Mouse (Mus musculus) forebrain, embryonic 12.5 days (tissue): Measurements from ENCODE around the gene Ncor2. TPM values are rescaled to one million over a fixed set of nuclear protein-coding genes. Genes with fewer than 3 reads are reported as not detected.

ENCODE experiments used
- ATAC-seq: fragments of 200-750 bp; cut with Nextera tagmentation; 2 replicates; pipeline ENCODE4 v1.8.0; 2017; ENCODE audit warnings: moderate TSS enrichment; ENCODE audit not compliant: low FRiP score
- H3K27ac ChIP-seq: fragments of 300-500 bp; sonication (generic); 2 replicates; pipeline ENCODE4 v1.5.1; 2016; ENCODE audit warnings: mild to moderate bottlenecking
- H3K27me3 ChIP-seq: fragments of 300-500 bp; sonication (generic); 2 replicates; pipeline ENCODE4 v1.6.1; 2016; ENCODE audit warnings: mild to moderate bottlenecking
- H3K36me3 ChIP-seq: fragments of 300-500 bp; sonication (generic); replicated peaks from 2 replicates; pipeline ENCODE4 v1.6.1; 2016; ENCODE audit warnings: mild to moderate bottlenecking
- H3K4me1 ChIP-seq: fragments of 300-500 bp; sonication (generic); 2 replicates; pipeline ENCODE4 v1.6.1; 2016
- H3K4me2 ChIP-seq: fragments of 300-500 bp; sonication (generic); 2 replicates; pipeline ENCODE4 v1.6.1; 2016; ENCODE audit warnings: mild to moderate bottlenecking, moderate library complexity
- H3K4me3 ChIP-seq: fragments of 300-500 bp; sonication (generic); replicated peaks from 2 replicates; pipeline ENCODE4 v1.5.1; 2016; ENCODE audit warnings: mild to moderate bottlenecking
- H3K9ac ChIP-seq: fragments of 300-500 bp; sonication (generic); 2 replicates; pipeline ENCODE4 v1.6.1; 2016; ENCODE audit warnings: mild to moderate bottlenecking
- H3K9me3 ChIP-seq: fragments of 300-500 bp; sonication (generic); 2 replicates; pipeline ENCODE4 v1.6.1; 2016
- WGBS: fragments of 180-500 bp; shearing (Covaris S2); methylation state at CpG from one replicate; pipeline ENCODE4 v1.1.7; 2016; 5-methylcytosine and 5-hydroxymethylcytosine counted together
- polyA plus RNA-seq: library from polyadenylated mRNA; unstranded; fragments of >200 nt; fragmentation: Nextera tagmentation; extraction: Ambion mirVana; gene quantifications from 2 replicates; pipeline ENCODE4 v1.2.1, GENCODE M21; 2016

Ncor2 gene
- polyA plus RNA-seq, 1 experiment from 2014 or later = 26.0 TPM

DNA sequence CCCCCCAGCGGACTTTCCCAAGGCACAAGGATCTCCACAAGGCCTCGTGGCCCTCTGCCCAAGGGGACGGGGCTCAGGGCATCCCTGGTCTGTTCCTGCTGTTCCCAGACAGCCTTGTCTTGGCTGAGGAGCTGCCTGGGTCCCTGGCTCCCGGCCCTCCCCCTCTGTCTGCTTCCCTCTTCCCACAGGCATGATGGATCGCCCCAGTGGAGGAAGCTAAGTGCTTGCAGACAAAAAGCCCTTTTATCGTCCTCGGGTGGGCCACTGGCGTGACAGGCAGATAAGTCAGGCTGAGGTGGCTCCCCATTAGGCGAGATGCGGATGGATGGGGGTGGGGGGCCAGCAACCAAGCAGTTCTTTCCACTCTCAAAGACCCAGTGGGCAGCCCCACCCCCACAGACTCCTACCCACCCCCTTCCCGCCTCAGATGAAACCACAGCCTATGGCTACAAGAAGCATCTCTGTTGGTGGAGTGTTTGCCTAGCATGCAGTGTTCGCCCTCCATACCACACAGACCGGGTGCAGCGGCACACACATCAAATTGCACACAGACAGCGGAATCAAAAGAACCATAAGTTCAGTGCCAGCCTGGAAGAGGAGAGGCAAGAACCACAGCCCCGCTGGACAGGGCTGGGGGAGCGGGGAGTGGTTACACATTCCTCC is 27.0 kb downstream of the Ncor2 start:
- H3K9ac ChIP-seq = peak overlapping the region; percentile 56
- H3K4me1 ChIP-seq = peaks cover 98% of the 10 kb centered on the region
- WGBS = 13% methylated on average over 17 of the region's 17 CpGs

DNA sequence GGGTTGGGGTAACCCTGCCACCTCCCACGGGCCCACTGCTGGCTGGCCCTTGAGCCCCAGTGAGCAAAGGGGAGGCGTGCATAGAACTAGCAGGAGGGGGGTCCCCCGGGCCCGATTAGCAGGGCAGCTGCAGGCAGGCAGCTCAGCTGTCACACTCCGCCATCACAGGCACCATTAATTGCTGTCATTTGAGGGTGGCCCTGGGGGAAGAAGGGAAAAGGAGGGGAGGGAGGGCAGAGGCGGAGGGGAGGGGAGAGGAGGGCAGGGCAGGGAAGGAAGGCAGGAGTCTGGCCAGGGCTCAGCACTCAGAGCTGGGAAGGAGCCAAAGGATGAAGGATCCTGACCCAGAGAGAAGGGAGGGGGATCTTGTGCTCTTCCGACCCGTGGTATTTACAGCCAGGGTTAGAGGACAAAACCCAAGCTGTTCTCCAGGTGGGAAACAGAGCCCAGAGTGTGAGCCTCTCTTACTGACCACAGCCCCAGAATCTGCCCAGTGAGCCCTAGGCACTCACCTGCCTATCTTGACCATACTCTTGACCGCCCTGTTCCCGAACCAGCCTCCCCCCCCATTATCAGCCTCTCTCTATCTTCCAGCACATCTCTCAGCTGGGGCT is 28.0 kb downstream of the Ncor2 start:
- H3K27me3 ChIP-seq = no peaks in the 10 kb centered on the region
- peak; percentile 79 for ATAC-seq
- no peaks in the 10 kb centered on the region for H3K9me3 ChIP-seq
- H3K27ac ChIP-seq = peak overlapping the region; percentile 97
- H3K4me2 ChIP-seq = peak overlapping the region; percentile 43
- H3K4me1 ChIP-seq = peaks cover 94% of the 10 kb centered on the region
- no peak overlapping the region for H3K4me3 ChIP-seq
- 0 out of 2 replicates have a peak, but pooled peaks cover 3% of the 10 kb centered on the region for H3K36me3 ChIP-seq
- WGBS = 16% methylated on average over 10 of the region's 10 CpGs
- H3K9ac ChIP-seq = peak overlapping the region; percentile 56

More for the DNA sequence above, 27.0 kb downstream of the Ncor2 start:
- Histone ChIP-seq H3K9me3 (no peaks in the 10 kb centered on the region), H3K27ac (peak overlapping the region; percentile 97), H3K36me3 (0 out of 2 replicates have a peak, but pooled peaks cover 3% of the 10 kb centered on the region), H3K27me3 (no peaks in the 10 kb centered on the region), H3K4me2 (peak overlapping the region; percentile 43), H3K4me3 (0 out of 2 replicates have a peak overlapping the region, but pooled peaks have one; percentile 7)
- ATAC-seq = peak; percentile 68

DNA sequence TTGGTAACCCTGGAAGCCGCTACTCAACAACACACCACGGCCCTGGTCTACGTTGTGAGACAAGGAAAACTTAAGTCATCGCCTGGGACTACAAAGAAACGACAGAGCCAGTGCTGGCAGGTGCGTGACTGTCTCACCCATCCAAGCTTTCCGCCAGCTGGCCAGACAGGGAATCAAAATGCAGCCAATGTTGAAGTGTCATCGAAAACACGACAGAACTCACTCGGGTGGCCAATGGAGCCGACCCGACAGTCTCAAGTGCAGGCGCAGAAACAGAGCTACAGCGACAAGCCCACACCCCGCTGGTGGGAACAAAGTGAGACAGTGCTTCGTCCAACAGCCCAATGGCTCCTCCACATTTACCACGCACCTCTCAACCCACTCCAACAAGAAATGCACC is 29.9 kb downstream of the Ncor2 start:
- no peak for ATAC-seq
- Histone ChIP-seq H3K9me3 (no peaks in the 10 kb centered on the region), H3K27ac (peak overlapping the region; percentile 83), H3K9ac (no peak overlapping the region), H3K4me2 (no peak overlapping the region), H3K4me1 (peaks cover 83% of the 10 kb centered on the region), H3K36me3 (0 out of 2 replicates have a peak, but pooled peaks cover 3% of the 10 kb centered on the region), H3K27me3 (no peaks in the 10 kb centered on the region), H3K4me3 (no peak overlapping the region)
- 71% methylated on average over 17 of the region's 17 CpGs for WGBS

DNA sequence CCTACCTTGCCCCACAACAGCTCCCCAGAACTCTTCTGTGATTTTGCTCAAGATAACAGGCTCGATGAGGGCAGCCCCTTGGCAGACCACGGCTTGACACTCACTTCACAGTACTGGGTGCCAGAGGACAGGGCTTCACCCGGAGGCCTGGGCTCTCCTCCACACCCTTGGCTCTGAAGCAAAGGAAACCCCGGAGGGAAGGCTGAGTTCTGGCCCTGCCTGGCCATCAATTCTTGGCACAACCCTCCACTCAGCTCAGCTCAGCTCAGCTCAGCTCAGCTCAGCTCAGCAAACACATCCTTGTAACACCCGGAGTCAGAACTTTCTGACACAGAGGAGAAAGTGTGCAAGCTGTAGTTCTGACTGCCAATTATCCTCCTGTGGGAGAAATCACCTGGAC is 30.3 kb downstream of the Ncor2 start:
- 0 out of 2 replicates have a peak overlapping the region, but pooled peaks have one; percentile 4 for H3K9ac ChIP-seq
- H3K27ac ChIP-seq = peak overlapping the region; percentile 83
- no peaks in the 10 kb centered on the region for H3K27me3 ChIP-seq
- 68% methylated on average over 5 of the region's 5 CpGs for WGBS
- H3K4me3 ChIP-seq = no peak overlapping the region
- H3K36me3 ChIP-seq = 0 out of 2 replicates have a peak, but pooled peaks cover 3% of the 10 kb centered on the region
- peak overlapping the region; percentile 21; the same call in 1 of the 2 replicates for H3K4me2 ChIP-seq
- H3K4me1 ChIP-seq = peaks cover 80% of the 10 kb centered on the region
- H3K9me3 ChIP-seq = no peaks in the 10 kb centered on the region
- ATAC-seq = no peak

DNA sequence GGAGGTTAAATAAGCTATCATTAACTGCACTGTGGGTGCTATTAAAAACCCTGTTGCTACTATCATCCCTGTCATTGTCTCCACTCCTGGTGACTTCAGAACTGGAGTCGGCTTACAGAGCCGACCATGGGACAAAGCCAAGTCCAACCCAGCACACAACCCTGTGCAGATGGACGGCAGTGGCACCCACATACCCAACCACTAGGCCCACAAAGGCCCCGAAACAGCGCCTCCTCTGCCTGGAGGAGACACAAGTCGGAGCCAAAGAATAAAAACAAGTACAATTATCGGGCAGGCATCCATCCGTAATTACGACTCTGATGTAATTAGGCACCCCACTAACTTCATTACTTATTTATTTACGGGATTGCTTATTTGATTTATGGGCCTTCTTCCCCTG is 30.8 kb downstream of the Ncor2 start:
- Histone ChIP-seq H3K27ac (peak overlapping the region; percentile 83), H3K4me1 (peaks cover 80% of the 10 kb centered on the region), H3K27me3 (no peaks in the 10 kb centered on the region), H3K36me3 (0 out of 2 replicates have a peak, but pooled peaks cover 3% of the 10 kb centered on the region), H3K4me3 (no peak overlapping the region), H3K9ac (0 out of 2 replicates have a peak overlapping the region, but pooled peaks have one; percentile 4), H3K9me3 (no peaks in the 10 kb centered on the region), H3K4me2 (0 out of 2 replicates have a peak overlapping the region, but pooled peaks have one; percentile 21)
- 43% methylated on average over 10 of the region's 10 CpGs for WGBS
- no peak for ATAC-seq

DNA sequence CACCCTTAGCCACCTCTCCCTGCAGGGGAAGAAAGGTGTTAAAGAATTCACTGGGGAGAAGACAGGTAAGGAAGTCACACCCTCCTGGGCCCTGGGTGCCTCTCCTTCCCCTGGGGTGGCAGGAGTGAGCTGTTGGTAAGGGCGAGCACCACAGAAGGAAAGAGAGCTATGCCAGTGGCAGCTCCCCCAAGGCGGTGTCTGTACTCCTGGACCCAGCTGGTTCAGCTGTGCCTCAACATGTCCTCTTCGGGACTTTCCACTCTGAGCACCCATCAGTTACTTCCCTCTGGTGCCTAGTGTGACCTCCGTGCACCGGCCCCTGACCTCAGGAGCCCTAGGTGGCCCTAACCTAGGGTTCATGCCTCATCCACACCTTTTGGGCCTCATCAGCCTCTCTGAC is 31.9 kb downstream of the Ncor2 start:
- no peak overlapping the region for H3K9ac ChIP-seq
- H3K27ac ChIP-seq = peak overlapping the region; percentile 83; the same call in 1 of the 2 replicates
- ATAC-seq = no peak
- H3K36me3 ChIP-seq = no peaks in the 10 kb centered on the region
- no peaks in the 10 kb centered on the region for H3K27me3 ChIP-seq
- no peak overlapping the region for H3K4me3 ChIP-seq
- 88% methylated on average over 5 of the region's 5 CpGs for WGBS
- peaks cover 80% of the 10 kb centered on the region for H3K4me1 ChIP-seq
- no peaks in the 10 kb centered on the region for H3K9me3 ChIP-seq
- no peak overlapping the region for H3K4me2 ChIP-seq

DNA sequence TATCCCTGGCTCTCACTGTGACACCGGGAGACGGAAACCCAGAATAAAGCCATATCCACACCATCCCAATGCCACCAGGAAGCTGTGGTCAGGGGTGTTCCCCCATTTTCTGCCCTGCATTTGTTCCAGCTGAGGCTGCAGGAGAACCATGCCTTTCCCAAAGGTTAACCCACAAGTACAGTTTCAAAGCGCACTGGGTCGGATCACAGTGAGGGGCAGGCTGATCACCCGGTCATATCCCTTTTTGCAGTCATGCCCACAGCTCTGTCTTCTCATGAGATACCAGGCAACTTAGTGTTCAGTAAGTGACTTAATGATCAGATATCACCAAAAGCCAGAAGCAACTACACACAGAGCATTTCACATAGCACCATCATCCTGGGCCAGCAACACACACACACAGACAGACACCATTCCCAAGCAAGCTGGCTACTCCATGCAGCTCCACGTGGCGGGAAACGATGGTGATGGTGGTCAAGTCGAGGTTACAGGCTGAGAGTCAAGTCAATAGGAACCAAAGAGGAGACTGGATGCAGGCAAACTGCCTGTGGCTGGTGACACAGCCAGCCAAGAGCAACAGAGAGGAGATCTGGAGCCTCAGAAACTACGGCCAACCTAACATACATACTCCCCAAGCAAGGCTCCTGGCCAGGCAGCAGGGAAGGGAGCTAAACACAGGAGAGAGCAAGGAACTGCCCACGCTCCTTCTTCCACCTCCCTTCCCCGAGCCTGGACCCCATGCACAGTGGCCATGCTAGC is 35.7 kb downstream of the Ncor2 start:
- no peaks in the 10 kb centered on the region for H3K27me3 ChIP-seq
- no peaks in the 10 kb centered on the region for H3K36me3 ChIP-seq
- no peak overlapping the region for H3K4me2 ChIP-seq
- no peak for ATAC-seq
- peak overlapping the region; percentile 100 for H3K27ac ChIP-seq
- H3K9ac ChIP-seq = no peak overlapping the region
- WGBS = 89% methylated on average over 12 of the region's 12 CpGs
- H3K4me1 ChIP-seq = peaks cover 80% of the 10 kb centered on the region
- no peaks in the 10 kb centered on the region for H3K9me3 ChIP-seq
- H3K4me3 ChIP-seq = no peak overlapping the region

DNA sequence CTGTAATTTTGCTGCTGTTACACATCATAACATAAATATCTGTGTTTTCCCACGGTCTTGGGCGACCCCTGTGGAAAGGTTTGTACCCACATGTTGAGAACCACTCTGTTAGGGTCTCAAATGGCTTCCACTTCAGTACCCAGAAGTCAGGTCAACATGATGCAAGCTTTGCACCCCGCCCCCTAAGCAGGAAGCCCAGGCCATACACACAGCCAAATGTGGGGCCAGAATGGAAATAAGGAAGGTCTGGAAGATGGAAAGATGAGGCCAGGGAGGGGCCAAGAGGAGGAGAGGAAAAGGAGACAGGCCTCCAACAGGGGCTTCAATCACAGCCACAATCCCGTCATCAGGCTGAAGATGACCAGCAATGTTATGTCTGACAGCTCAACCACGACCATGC is 37.1 kb downstream of the Ncor2 start:
- Histone ChIP-seq H3K27me3 (no peaks in the 10 kb centered on the region), H3K9ac (peak overlapping the region; percentile 51), H3K4me3 (0 out of 2 replicates have a peak overlapping the region, but pooled peaks have one; percentile 18), H3K4me1 (peaks cover 79% of the 10 kb centered on the region), H3K27ac (peak overlapping the region; percentile 100), H3K4me2 (peak overlapping the region; percentile 61), H3K9me3 (no peaks in the 10 kb centered on the region), H3K36me3 (no peaks in the 10 kb centered on the region)
- 53% methylated on average over 5 of the region's 5 CpGs for WGBS
- ATAC-seq = no peak

DNA sequence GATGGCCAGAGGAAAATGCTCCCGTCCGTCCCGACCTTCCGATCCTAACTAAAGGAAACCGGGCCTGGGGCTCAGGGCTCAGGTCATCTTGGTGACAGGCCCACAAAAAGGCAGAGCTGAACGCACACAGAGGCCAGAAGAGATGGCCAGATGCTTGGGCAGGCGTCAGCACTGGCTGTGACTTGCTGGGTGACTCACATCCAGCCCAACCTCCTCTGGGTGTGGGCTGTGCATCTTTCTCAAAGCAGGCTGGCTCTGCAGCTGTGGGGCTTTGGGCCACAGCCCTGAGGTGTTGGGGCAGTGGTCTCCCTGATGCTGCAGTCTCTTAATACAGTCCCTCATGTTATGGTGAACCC is 37.5 kb downstream of the Ncor2 start:
- H3K4me1 ChIP-seq = peaks cover 82% of the 10 kb centered on the region
- H3K9ac ChIP-seq = peak overlapping the region; percentile 51
- H3K27me3 ChIP-seq = no peaks in the 10 kb centered on the region
- peak overlapping the region; percentile 18; the same call in 1 of the 2 replicates for H3K4me3 ChIP-seq
- peak overlapping the region; percentile 61 for H3K4me2 ChIP-seq
- no peaks in the 10 kb centered on the region for H3K36me3 ChIP-seq
- no peaks in the 10 kb centered on the region for H3K9me3 ChIP-seq
- peak; percentile 61 for ATAC-seq
- 0% methylated on average over 7 of the region's 7 CpGs for WGBS
- peak overlapping the region; percentile 100 for H3K27ac ChIP-seq

DNA sequence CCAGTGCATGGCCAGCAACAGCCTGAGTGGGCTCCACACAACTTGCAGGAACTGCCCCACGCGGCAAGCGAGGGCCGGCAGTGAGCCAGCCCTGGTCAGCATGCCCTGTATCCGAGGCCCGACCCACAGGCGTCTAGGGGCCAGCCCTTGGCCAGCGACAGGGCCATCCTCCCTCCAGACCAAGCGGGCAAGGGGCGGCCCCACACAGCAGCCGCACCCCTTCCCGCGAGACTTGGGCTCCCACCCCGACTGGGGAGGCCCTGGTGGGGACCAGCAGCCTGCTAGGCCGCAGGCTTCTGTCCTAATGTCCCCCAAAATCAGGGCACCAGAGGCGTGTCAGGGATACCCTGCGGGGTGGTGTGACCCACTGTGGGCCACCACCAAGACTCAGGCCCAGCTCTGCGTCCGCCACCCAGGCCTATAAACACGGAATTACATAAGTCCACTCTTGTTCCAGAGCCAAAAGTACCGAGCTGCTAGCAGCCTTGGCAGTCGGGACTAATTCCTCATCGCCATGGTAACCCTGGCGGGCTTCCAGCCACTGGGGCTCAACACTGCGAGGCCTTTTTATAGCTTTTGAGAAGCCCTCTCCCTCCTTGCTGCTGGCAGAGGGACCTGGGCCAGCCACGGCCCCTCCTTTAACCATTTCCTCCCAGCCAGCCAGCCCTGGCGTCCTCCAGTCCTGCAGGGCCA is 38.0 kb downstream of the Ncor2 start:
- H3K27ac ChIP-seq = peak overlapping the region; percentile 100
- H3K4me3 ChIP-seq = peak overlapping the region; percentile 30
- H3K4me2 ChIP-seq = peak overlapping the region; percentile 61
- WGBS = 3% methylated on average over 27 of the region's 27 CpGs
- peak; percentile 87 for ATAC-seq
- H3K9ac ChIP-seq = peak overlapping the region; percentile 63
- H3K9me3 ChIP-seq = no peaks in the 10 kb centered on the region
- no peaks in the 10 kb centered on the region for H3K36me3 ChIP-seq
- H3K4me1 ChIP-seq = peaks cover 84% of the 10 kb centered on the region
- H3K27me3 ChIP-seq = no peaks in the 10 kb centered on the region

DNA sequence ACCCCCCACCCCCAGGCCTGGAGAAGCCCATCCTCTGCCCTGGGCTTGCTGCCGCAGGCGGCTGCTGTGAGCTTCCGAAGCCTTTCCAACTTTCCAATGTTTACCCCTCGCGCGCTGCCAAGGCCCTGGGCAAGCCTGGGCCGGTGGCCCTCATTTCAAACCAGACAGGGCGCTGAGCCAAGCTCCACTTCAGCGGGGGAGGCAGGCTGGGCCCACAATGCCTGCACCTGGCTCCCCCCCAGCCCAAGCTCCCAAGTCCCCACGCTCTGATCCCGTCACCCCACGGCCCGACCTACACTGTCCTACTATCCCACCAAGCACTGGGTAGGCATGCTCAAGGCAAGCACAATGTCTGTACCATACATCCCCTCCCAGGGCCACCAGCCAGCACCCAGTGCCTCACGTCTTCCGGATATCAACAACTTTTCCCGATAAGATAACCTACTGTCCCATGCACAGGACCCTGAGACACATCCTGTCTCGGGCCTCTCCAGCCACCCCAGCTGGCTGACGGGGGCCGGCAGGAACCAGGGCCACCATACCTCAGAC is 38.8 kb downstream of the Ncor2 start:
- peak; percentile 30; the same call in 1 of the 2 replicates for ATAC-seq
- Histone ChIP-seq H3K4me3 (peak overlapping the region; percentile 30), H3K4me1 (peaks cover 83% of the 10 kb centered on the region), H3K9me3 (no peaks in the 10 kb centered on the region), H3K27me3 (no peaks in the 10 kb centered on the region), H3K36me3 (no peaks in the 10 kb centered on the region), H3K4me2 (peak overlapping the region; percentile 61), H3K27ac (peak overlapping the region; percentile 100), H3K9ac (peak overlapping the region; percentile 63)
- 46% methylated on average over 19 of the region's 19 CpGs for WGBS
